Mouse (Mus musculus) liver, adult 2 months (tissue): ENCODE measurements around the gene Gm21028.

ENCODE experiments used
- CTCF ChIP-seq: fragments of 200-500 bp; IDR thresholded peaks from 2 replicates; pipeline ENCODE4 v1.5.1; 2011; ENCODE audit warnings: low read depth, low read length, control low read depth
- POLR2A ChIP-seq: fragments of 200-500 bp; IDR thresholded peaks from 2 replicates; pipeline ENCODE4 v1.6.1; 2011; ENCODE audit warnings: low read length, control low read depth; ENCODE audit not compliant: insufficient read depth; ENCODE audit errors: extremely low read depth

DNA sequence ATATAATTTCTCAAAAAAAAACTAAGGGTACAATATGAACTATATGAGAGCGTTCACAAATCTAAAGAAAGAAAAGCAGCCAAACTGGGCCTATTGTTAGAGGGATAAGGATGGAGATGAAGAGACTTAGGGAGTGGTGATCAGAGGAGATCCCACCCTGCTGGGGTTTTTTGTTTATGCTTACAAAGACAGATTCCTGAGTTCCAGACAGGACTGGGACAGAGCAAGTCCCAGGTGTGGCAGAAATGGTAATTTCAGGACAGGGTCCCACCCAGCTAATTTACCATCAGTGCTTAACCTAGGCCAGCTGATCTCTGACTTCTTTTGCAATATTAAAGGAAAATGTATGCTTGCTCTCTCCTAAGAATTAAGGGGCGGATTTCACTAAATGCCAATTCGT lies 26.6 kb downstream of the Gm21028 start:
- TF ChIP-seq CTCF (no peak), POLR2A (no peak)
